Mouse (Mus musculus) neural tube, embryonic 13.5 days (tissue): ENCODE measurements around the gene Zfp865. TPM values are rescaled to one million over a fixed set of nuclear protein-coding genes. Genes with fewer than 3 reads are reported as not detected.

Source experiments
- ATAC-seq: fragments of 200-750 bp; cut with Nextera tagmentation; 2 replicates; pipeline ENCODE4 v1.8.0; 2017; ENCODE audit warnings: low read depth, mild to moderate bottlenecking, moderate TSS enrichment, moderate library complexity
- H3K27ac ChIP-seq: fragments of 300-500 bp; sonication (generic); replicated peaks from 2 replicates; pipeline ENCODE4 v1.5.1; 2015; ENCODE audit warnings: moderate library complexity, mild to moderate bottlenecking, inconsistent platforms
- H3K27me3 ChIP-seq: fragments of 300-500 bp; sonication (generic); 2 replicates; pipeline ENCODE4 v1.6.1; 2015; ENCODE audit warnings: mild to moderate bottlenecking, inconsistent platforms
- H3K36me3 ChIP-seq: fragments of 300-500 bp; sonication (generic); 2 replicates; pipeline ENCODE4 v1.6.1; 2015; ENCODE audit warnings: mild to moderate bottlenecking, inconsistent platforms
- H3K4me1 ChIP-seq: fragments of 300-500 bp; sonication (generic); replicated peaks from 2 replicates; pipeline ENCODE4 v1.6.1; 2015; ENCODE audit warnings: inconsistent platforms
- H3K4me2 ChIP-seq: fragments of 300-500 bp; sonication (generic); 2 replicates; pipeline ENCODE4 v1.6.1; 2015; ENCODE audit warnings: inconsistent platforms, mild to moderate bottlenecking, moderate library complexity
- H3K4me3 ChIP-seq: fragments of 300-500 bp; sonication (generic); 2 replicates; pipeline ENCODE4 v1.5.1; 2015; ENCODE audit warnings: mild to moderate bottlenecking, inconsistent platforms
- H3K9ac ChIP-seq: fragments of 300-500 bp; sonication (generic); 2 replicates; pipeline ENCODE4 v1.6.1; 2015; ENCODE audit warnings: moderate library complexity, mild to moderate bottlenecking, inconsistent platforms
- H3K9me3 ChIP-seq: fragments of 300-500 bp; sonication (generic); 2 replicates; pipeline ENCODE4 v1.6.1; 2016; ENCODE audit warnings: inconsistent platforms
- WGBS: fragments of 180-500 bp; shearing (Covaris S2); methylation state at CpG from one replicate; pipeline ENCODE4 v1.1.7; 2015; 5-methylcytosine and 5-hydroxymethylcytosine counted together
- polyA plus RNA-seq: library from polyadenylated mRNA; unstranded; fragments of >200 nt; fragmentation: Nextera tagmentation; extraction: Ambion mirVana; gene quantifications from 2 replicates; pipeline ENCODE4 v1.2.1, GENCODE M21; 2015

The Zfp865 gene
- polyA plus RNA-seq, 1 experiment from 2014 or later, result 6.3 TPM

DNA sequence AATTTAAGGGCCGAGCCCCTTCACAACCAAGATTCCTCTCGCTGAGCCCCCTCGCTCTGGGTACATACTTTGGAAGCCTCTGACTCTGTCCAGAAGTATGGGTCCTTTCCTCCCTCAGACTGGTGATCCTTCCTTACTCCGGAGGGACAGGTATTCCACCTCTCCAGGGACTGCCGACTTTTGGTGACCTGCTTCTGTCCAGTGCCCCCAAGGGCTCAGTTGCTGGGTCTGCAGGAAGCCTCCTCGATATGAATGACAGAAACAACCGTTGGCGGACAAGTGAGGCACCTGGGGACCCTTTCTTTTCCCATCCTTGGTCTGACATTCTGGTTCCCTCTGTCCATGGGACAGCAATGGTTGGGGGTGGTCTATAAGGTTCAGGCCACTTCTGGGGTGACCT lies 37.2 kb downstream of the Zfp865 start:
- WGBS, result 30% methylated on average over 8 of the region's 8 CpGs
- H3K9ac ChIP-seq, result peak overlapping the region; percentile 84
- H3K27ac ChIP-seq, result peak overlapping the region; percentile 65; the same call in 1 of the 2 replicates
- H3K4me3 ChIP-seq, result peak overlapping the region; percentile 56
- ATAC-seq, result no peak
- H3K9me3 ChIP-seq, result no peaks in the 10 kb centered on the region
- H3K4me1 ChIP-seq, result peaks cover 76% of the 10 kb centered on the region
- peaks cover 63% of the 10 kb centered on the region for H3K27me3 ChIP-seq
- no peaks in the 10 kb centered on the region for H3K36me3 ChIP-seq
- peak overlapping the region; percentile 55 for H3K4me2 ChIP-seq

DNA sequence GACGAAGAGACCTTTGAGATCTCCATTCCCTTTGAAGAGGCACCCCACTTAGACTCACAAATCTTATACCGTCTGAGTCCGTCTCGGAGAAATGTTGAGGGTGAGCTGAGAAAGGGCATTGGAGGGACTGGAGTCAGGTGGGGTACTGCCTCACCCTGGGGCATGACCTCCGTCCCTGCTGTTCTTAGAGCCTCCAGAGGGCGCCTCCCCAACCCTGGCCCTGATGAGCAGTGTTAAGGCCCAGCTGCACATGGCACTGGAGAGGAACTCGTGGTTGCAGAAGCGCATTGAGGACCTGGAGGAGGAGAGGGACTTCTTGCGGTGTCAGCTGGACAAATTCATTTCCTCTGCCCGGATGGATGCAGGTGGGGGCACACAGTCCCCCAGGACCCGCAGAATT lies 37.6 kb downstream of the Zfp865 start:
- no peak for ATAC-seq
- Histone ChIP-seq H3K4me3 (peak overlapping the region; percentile 56), H3K4me1 (peaks cover 72% of the 10 kb centered on the region), H3K9me3 (no peaks in the 10 kb centered on the region), H3K36me3 (no peaks in the 10 kb centered on the region), H3K4me2 (peak overlapping the region; percentile 55), H3K27ac (no peak overlapping the region), H3K9ac (peak overlapping the region; percentile 84), H3K27me3 (peaks cover 59% of the 10 kb centered on the region)
- 26% methylated on average over 11 of the region's 11 CpGs for WGBS

DNA sequence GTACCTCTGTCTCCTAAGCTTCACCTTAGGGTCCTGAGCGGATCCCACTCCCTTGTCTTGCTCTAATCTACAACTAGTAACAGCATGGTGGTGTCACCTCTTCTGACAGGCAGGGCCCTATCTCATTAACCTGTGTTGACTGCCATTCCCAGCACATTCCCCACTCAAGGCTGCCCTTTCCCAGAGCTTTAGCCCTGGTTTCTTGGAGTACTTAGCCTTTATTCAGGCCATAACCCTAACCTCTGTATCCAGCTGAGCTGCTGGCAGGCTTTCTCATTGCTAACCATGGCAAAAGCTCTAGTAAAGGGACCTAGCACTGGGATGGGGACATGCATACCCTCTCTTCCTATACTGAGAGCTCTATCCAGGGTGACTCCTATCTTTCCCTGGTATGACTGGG lies 38.5 kb downstream of the Zfp865 start:
- Histone ChIP-seq H3K4me2 (no peak overlapping the region), H3K9ac (0 out of 2 replicates have a peak overlapping the region, but pooled peaks have one; percentile 26), H3K27ac (no peak overlapping the region), H3K4me3 (no peak overlapping the region), H3K36me3 (no peaks in the 10 kb centered on the region), H3K4me1 (peaks cover 72% of the 10 kb centered on the region), H3K9me3 (no peaks in the 10 kb centered on the region), H3K27me3 (peaks cover 50% of the 10 kb centered on the region)
- WGBS, result 100% methylated on average over 1 of the region's 1 CpGs
- ATAC-seq, result no peak

DNA sequence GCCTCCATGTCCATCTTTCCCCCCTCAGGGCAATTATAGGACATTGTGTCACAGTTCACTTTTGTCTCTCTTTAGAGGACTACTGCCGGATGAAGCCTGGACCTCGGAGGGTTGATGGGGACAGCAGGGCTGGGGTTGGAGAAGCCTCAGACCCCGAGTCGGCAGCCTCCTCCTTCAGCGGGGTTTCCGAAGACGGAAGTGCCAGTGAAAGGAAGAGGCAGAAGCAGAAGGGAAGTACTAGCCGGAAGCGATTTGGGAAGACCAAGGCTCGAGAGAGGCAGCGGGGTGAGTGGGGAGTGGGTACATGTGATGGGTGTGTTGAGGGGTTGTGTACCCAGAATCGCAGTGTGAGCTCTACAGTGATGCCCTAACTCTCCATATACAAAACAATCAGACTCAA lies 39.2 kb downstream of the Zfp865 start:
- Histone ChIP-seq H3K36me3 (no peaks in the 10 kb centered on the region), H3K4me1 (peaks cover 72% of the 10 kb centered on the region), H3K27me3 (peaks cover 42% of the 10 kb centered on the region), H3K9ac (peak overlapping the region; percentile 88), H3K27ac (peak overlapping the region; percentile 99), H3K4me3 (no peak overlapping the region), H3K9me3 (no peaks in the 10 kb centered on the region), H3K4me2 (peak overlapping the region; percentile 97; the same call in 1 of the 2 replicates)
- no peak for ATAC-seq
- WGBS, result 91% methylated on average over 12 of the region's 12 CpGs

DNA sequence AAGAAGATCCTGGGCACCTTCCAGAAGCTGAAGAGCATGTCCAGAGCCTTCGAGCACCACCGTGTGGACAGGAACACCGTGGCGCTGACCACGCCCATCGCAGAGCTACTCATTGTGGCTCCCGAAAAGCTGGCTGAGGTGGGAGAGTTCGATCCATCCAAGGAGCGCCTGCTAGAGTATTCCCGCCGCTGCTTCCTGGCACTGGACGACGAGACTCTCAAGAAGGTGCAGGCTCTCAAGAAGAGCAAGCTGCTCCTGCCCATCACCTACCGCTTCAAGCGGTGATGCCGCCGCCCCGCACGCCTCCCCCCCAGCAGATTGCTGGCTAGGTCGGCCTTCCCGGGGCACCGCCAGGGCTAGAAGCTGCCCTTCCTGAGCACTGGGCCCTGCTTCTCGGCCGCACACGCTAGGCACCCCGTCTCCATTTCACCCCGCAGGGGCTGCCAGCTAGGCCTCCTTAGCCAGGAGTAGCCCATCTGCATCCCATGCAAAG lies 40.1 kb downstream of the Zfp865 start:
- WGBS, result 2% methylated on average over 27 of the region's 27 CpGs

DNA sequence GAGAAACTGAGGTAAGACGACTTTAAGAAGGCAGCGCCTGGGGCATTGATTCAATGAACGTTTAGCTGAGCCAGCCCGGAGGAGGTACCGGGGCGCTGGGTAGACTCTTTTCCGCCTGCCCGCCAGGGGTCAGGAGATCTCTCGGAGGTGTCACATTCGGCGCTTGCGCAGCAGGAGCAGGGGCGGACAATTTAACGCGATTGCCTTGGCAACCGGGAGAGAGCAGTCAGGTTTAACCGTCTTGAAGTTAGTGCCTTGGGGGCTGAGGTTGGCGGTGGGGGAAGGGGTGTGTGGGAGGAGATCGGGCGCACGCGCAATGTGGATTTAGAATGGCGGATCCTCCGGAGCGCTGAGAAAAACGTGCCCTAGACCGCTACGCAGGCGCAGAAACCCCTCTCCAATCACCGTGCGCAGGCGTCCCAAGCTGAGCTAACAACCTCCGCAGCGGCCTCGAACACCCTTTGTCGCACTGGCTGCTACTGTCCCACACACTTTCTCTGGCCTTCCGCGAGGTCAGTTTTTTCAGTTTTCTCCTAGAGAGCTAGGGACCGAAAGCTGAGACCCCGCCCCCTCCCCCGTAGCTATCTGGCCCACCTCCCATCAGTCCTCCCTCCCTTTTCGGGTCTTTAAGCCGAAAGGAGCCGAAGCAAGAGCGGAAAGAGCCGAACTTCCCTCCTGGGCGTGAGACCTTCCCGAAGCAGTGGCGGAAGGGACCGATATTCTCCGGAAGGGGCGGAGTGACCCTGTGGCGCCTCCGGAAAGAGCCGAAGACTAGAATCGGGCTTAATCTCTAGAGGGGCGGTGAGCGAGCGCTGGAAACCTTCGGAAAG lies 41.0 kb downstream of the Zfp865 start:
- peaks cover 25% of the 10 kb centered on the region for H3K27me3 ChIP-seq
- peak overlapping the region; percentile 88 for H3K9ac ChIP-seq
- H3K4me1 ChIP-seq, result peaks cover 76% of the 10 kb centered on the region
- H3K9me3 ChIP-seq, result no peaks in the 10 kb centered on the region
- H3K27ac ChIP-seq, result peak overlapping the region; percentile 99
- H3K4me3 ChIP-seq, result peak overlapping the region; percentile 82
- under 1% methylated on average over 60 of the region's 60 CpGs for WGBS
- H3K36me3 ChIP-seq, result peaks cover 5% of the 10 kb centered on the region; the same call in 1 of the 2 replicates
- peak overlapping the region; percentile 97 for H3K4me2 ChIP-seq
- ATAC-seq, result peak; percentile 90

More for the DNA sequence above, 40.1 kb downstream of the Zfp865 start:
- ATAC-seq, result peak; percentile 0; the same call in 1 of the 2 replicates
- peak overlapping the region; percentile 82 for H3K4me3 ChIP-seq
- peaks cover 34% of the 10 kb centered on the region for H3K27me3 ChIP-seq
- H3K9ac ChIP-seq, result peak overlapping the region; percentile 88
- no peaks in the 10 kb centered on the region for H3K9me3 ChIP-seq
- H3K36me3 ChIP-seq, result no peaks in the 10 kb centered on the region
- peaks cover 72% of the 10 kb centered on the region for H3K4me1 ChIP-seq
- peak overlapping the region; percentile 99 for H3K27ac ChIP-seq
- peak overlapping the region; percentile 97 for H3K4me2 ChIP-seq

DNA sequence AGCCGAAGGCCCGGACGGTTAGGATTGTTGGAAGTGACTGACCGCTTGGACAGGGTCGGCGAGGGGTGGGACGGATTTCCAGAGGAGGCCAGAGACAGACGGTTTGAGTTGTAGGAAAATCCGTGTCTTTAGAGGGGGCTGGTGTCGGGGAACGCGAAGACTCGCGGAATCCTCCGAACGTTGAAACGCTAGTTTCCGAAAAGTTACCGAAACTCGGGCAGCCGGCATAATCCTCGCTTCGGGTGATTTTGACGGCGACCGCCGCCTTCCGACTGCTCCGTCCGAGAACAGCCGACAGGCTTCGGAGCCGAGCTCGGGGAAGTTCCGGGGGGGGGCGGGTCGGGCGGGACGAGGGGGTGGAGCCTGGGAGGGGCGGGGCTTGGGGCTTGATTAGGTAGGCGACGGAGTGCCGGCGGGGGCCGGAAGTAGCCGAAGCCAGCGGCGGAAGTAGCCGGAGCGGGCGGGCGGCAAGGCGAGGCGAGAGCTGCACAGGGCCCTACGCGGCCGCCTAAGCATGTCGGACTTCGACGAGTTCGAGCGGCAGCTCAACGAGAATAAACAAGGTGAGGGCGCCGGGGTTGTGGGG lies 41.7 kb downstream of the Zfp865 start, which contains the start of gene U2af2:
TSS of gene U2af2 (plus strand) at position 370 of the 586 bp plus-strand sequence.
- peak; percentile 77 for ATAC-seq
- Histone ChIP-seq H3K4me3 (peak within 1 kb of the TSS; percentile 82), H3K36me3 (peaks cover 12% of the 10 kb centered on the region), H3K9ac (peak within 1 kb of the TSS; percentile 88), H3K4me1 (peaks cover 71% of the 10 kb centered on the region), H3K9me3 (no peaks in the 10 kb centered on the region), H3K27me3 (peaks cover 20% of the 10 kb centered on the region), H3K4me2 (peak within 1 kb of the TSS; percentile 97), H3K27ac (peak within 1 kb of the TSS; percentile 99)
- under 1% methylated on average over 63 of the region's 65 CpGs for WGBS

DNA sequence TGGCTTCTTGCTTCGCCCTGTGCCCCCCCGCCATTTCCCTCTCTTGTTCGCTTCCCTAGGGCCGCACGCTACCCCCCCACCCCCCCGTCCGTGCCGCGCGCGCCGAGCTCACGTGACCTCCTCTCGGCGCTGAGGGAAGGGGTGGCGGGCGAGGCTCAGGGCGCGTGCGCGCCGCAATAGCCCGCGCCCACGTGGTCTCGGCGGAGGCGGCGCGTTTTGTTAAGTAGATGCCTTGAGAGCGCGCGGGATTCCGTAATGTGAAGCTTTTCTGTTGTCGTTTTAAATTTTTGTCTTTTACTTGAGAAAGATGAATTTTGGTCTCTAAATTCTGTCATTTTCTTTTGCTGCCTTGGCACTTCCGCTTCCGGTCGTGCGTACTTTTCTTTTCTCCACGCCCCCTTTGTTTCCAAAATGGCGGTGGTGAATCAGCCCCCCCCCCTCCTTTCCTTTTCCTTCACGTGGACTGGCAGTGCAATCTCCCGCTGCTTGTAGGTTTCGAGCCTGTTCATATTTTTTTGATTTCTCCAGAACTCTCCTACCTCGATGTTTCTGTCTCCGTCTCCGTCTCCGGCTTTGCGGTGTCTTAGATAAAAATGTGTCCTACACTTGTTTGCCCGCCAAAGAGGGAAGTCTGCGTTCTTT lies 42.3 kb downstream of the Zfp865 start:
- peaks cover 14% of the 10 kb centered on the region for H3K27me3 ChIP-seq
- H3K9me3 ChIP-seq, result no peaks in the 10 kb centered on the region
- ATAC-seq, result peak; percentile 28
- peak overlapping the region; percentile 88 for H3K9ac ChIP-seq
- peak overlapping the region; percentile 97 for H3K4me2 ChIP-seq
- WGBS, result under 1% methylated on average over 46 of the region's 51 CpGs
- H3K4me3 ChIP-seq, result peak overlapping the region; percentile 82
- peaks cover 65% of the 10 kb centered on the region for H3K4me1 ChIP-seq
- peak overlapping the region; percentile 99 for H3K27ac ChIP-seq
- H3K36me3 ChIP-seq, result peaks cover 18% of the 10 kb centered on the region

DNA sequence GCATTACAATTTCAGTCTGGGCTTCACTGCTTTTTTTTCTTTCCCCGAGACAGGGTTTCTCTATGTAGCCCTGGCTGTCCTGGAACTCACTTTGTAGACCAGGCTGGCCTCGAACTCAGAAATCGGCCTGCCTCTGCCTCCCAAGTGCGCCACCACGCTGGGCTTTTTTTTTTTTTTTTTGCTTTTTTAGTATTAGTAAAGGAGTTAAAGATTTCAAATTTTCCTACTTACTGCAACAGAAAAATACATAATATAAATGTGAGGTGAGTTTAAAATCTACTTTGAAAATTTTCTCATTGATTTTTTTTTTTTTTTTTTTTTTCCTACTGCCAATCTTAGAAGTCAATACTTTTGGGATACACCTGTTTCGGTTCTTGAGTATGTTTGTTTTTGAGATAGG lies 44.7 kb downstream of the Zfp865 start:
- Histone ChIP-seq H3K27ac (no peak overlapping the region), H3K9me3 (no peaks in the 10 kb centered on the region)
- 92% methylated on average over 6 of the region's 6 CpGs for WGBS

DNA sequence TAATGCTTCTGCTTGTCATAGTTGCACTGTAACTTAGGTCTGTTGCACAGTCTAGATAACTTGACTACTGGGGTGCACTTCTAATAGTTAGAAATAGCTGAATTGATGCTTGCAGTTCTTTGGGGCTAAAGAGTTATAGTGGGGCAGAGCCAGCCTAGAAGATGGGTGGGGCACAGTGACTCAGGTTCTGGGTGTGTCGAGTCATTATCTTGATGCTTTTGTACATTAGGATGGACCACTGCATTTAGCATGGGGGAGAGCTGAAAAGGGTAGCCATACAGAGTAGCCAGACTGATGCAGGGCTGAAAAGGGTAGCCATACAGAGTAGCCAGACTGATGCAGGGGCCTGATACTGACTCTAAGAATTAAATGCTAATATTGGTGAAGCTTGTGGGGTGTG lies 53.4 kb downstream of the Zfp865 start:
- Histone ChIP-seq H3K27ac (no peak overlapping the region), H3K27me3 (no peaks in the 10 kb centered on the region), H3K4me1 (0 out of 2 replicates have a peak, but pooled peaks cover under 1% of the 10 kb centered on the region), H3K4me2 (no peak overlapping the region), H3K36me3 (peaks cover 95% of the 10 kb centered on the region), H3K9me3 (no peaks in the 10 kb centered on the region), H3K9ac (no peak overlapping the region), H3K4me3 (no peak overlapping the region)
- 94% methylated on average over 1 of the region's 1 CpGs for WGBS
- ATAC-seq, result no peak

More for the DNA sequence above, 44.7 kb downstream of the Zfp865 start:
- Histone ChIP-seq H3K9ac (no peak overlapping the region), H3K4me2 (no peak overlapping the region), H3K27me3 (no peaks in the 10 kb centered on the region), H3K36me3 (peaks cover 42% of the 10 kb centered on the region), H3K4me1 (peaks cover 41% of the 10 kb centered on the region), H3K4me3 (no peak overlapping the region)
- no peak for ATAC-seq

DNA sequence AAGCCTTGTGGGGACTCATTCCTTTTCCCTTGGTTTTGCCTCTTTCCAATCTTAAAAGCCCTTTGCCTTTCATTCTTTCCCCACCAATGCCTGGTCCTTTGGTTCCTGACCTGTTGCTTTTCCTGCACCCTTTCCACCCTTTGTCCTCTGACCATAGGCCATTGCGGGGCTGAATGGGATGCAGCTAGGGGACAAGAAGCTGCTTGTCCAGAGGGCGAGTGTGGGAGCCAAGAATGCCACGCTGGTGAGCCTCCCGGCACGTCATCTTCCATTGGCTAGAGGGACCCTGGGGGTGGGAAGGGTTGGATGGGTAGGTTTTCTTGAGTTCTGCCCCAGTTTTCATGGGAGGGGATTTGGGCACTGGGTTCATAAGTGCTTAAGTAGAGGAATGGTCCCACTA lies 54.8 kb downstream of the Zfp865 start:
- Histone ChIP-seq H3K4me3 (no peak overlapping the region), H3K27ac (no peak overlapping the region), H3K4me2 (no peak overlapping the region), H3K9me3 (no peaks in the 10 kb centered on the region), H3K9ac (no peak overlapping the region), H3K4me1 (0 out of 2 replicates have a peak, but pooled peaks cover 5% of the 10 kb centered on the region), H3K27me3 (no peaks in the 10 kb centered on the region), H3K36me3 (peaks cover 88% of the 10 kb centered on the region)
- no peak for ATAC-seq
- 88% methylated on average over 5 of the region's 5 CpGs for WGBS

DNA sequence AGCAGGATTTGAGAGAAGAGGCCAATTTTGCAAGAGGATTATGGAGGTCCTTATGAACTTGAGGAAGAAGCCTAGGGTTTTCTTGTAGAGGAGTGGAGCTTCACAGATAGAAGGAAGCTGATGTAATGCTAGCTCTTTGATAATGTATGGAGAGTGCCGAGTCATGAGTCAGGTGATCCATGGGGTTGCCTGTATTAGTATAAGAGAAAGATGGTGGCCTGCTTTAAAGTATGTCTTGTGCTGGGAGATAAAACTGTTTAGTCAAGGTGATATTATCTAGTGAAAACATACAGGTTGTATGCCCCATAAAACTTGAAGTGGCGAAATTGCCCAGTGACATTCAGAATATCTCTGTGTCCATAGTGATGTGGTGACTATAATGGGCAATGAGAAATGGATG lies 56.8 kb downstream of the Zfp865 start:
- H3K36me3 ChIP-seq, result peaks cover 69% of the 10 kb centered on the region

More for the DNA sequence above, 56.8 kb downstream of the Zfp865 start:
- Histone ChIP-seq H3K4me2 (no peak overlapping the region), H3K27me3 (no peaks in the 10 kb centered on the region), H3K4me3 (no peak overlapping the region), H3K9me3 (no peaks in the 10 kb centered on the region), H3K4me1 (peaks cover 19% of the 10 kb centered on the region), H3K9ac (no peak overlapping the region), H3K27ac (no peak overlapping the region)
- ATAC-seq, result no peak
- WGBS, result 92% methylated on average over 2 of the region's 2 CpGs
